Mouse (Mus musculus): ENCODE data around the gene Tmem88b.

DNA sequence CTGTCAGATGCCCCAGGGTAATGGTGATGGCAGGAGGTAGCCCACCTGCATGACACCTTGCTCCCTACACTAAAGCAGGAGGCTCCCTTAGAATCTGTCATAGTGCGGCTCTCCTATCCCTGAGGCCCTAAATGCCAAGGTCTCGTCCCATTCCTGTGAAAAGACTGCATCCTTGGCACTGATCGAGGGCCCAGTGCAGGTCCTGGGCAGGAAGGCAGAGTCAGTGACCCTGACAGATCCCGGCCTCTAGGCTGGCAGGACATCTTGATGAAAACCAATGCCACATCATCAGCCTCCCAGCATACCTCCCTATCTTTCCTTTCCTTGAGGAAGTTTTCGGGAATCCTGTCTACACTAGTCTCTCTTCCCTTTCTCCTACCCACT lies 16.2 kb downstream of the Tmem88b start:
- no peak for TF ChIP-seq CTCF (IDR thresholded peaks at IDR 0.05)
- no peak for TF ChIP-seq POLR2A (IDR thresholded peaks at IDR 0.05; ENCODE audit: insufficient read depth, low read depth, low read length)
